Mouse (Mus musculus) hindlimb bud, embryonic 11.5 days (tissue): ENCODE data around the gene Sash3.

ENCODE experiments used
- DNase-seq: peaks from one replicate; pipeline ENCODE4 v3.0.0-alpha.2; 2012; ENCODE audit warnings: low read depth, low spot score; ENCODE audit errors: extremely low spot score

Gene Sash3

GRCm38 (mm10) chrX:48140286-48140877 lies 5.9 kb upstream of the Sash3 start:
- DNase-seq = no peak

GRCm38 (mm10) chrX:48141481-48141880 lies 4.8 kb upstream of the Sash3 start:
- no peak for DNase-seq

GRCm38 (mm10) chrX:48143415-48144335 lies 2.6 kb upstream of the Sash3 start:
- no peak for DNase-seq

GRCm38 (mm10) chrX:48147226-48147625 lies 990 bp downstream of the Sash3 start:
- no peak for DNase-seq

GRCm38 (mm10) chrX:48147741-48148186 lies 1.5 kb downstream of the Sash3 start:
- no peak for DNase-seq

GRCm38 (mm10) chrX:48152106-48152505 lies 5.9 kb downstream of the Sash3 start:
- DNase-seq = no peak

- no peak for DNase-seq
Observed at GRCm38 (mm10) chrX:48153414-48153813, 7.2 kb downstream of the Sash3 start.

- DNase-seq = no peak
Observed at GRCm38 (mm10) chrX:48153949-48154348, 7.7 kb downstream of the Sash3 start.

- DNase-seq = no peak
Observed at GRCm38 (mm10) chrX:48155489-48155888, 9.3 kb downstream of the Sash3 start.

GRCm38 (mm10) chrX:48157396-48157795 lies 11.2 kb downstream of the Sash3 start:
- no peak for DNase-seq

- DNase-seq = no peak
Observed at GRCm38 (mm10) chrX:48158229-48158919, 12.1 kb downstream of the Sash3 start.

GRCm38 (mm10) chrX:48169892-48170291 lies 23.7 kb downstream of the Sash3 start:
- no peak for DNase-seq

- no peak for DNase-seq
Observed at GRCm38 (mm10) chrX:48170368-48170767, 24.1 kb downstream of the Sash3 start.

GRCm38 (mm10) chrX:48181844-48182243 lies 35.6 kb downstream of the Sash3 start:
- DNase-seq = no peak

GRCm38 (mm10) chrX:48184703-48185102 lies 38.5 kb downstream of the Sash3 start:
- DNase-seq = no peak

- no peak for DNase-seq
Observed at GRCm38 (mm10) chrX:48191261-48191660, 45.0 kb downstream of the Sash3 start.

GRCm38 (mm10) chrX:48193235-48194152 lies 47.3 kb downstream of the Sash3 start:
- no peak for DNase-seq

GRCm38 (mm10) chrX:48197856-48198255 lies 51.6 kb downstream of the Sash3 start:
- no peak for DNase-seq

- DNase-seq = no peak
Observed at GRCm38 (mm10) chrX:48199026-48199425, 52.8 kb downstream of the Sash3 start.

- DNase-seq = no peak
Observed at GRCm38 (mm10) chrX:48200699-48201098, 54.5 kb downstream of the Sash3 start.

- DNase-seq = no peak
Observed at GRCm38 (mm10) chrX:48201973-48202372, 55.7 kb downstream of the Sash3 start.
